Mouse (Mus musculus): ENCODE results near the gene Clec9a. TPM values are rescaled to one million over a fixed set of nuclear protein-coding genes. Genes with fewer than 3 reads are reported as not detected.

Gene Clec9a
- total and polyA plus RNA-seq, 3 experiments = not detected

- no peak overlapping the region for H3K9ac ChIP-seq (ENCODE audit: control insufficient read depth, low read depth, low read length, poor library complexity, severe bottlenecking)
- no peak for TF ChIP-seq ZC3H11A (IDR thresholded peaks at IDR 0.05; ENCODE audit: low read depth, low read length)
- TF ChIP-seq ETS1 (IDR thresholded peaks at IDR 0.05; ENCODE audit: low read depth, low read length) = no peak
- no peak for TF ChIP-seq E2F4 (IDR thresholded peaks at IDR 0.05; ENCODE audit: borderline replicate concordance, low read depth, low read length)
- TF ChIP-seq EP300 (IDR thresholded peaks at IDR 0.05; ENCODE audit: low read depth in 1 of 2, low read length in 2 of 2) = no peak
- TF ChIP-seq MEF2A (IDR thresholded peaks at IDR 0.05; ENCODE audit: extremely low read depth, insufficient replicate concordance, low read depth, low read length, poor library complexity, severe bottlenecking) = no peak
- TF ChIP-seq MAZ (IDR thresholded peaks at IDR 0.05; ENCODE audit: low read depth, low read length) = no peak
- TF ChIP-seq POLR2AphosphoS5 (IDR thresholded peaks at IDR 0.05; ENCODE audit: borderline replicate concordance, low read depth, low read length) = no peak
- TF ChIP-seq CTCF (IDR thresholded peaks at IDR 0.05 in 2 of 3, conservative IDR thresholded peaks at IDR 0.05 in 1 of 3; ENCODE audit: control insufficient read depth in 1 of 3, insufficient read depth in 1 of 3, low read depth in 2 of 3, low read length in 3 of 3, poor library complexity in 1 of 3, severe bottlenecking in 1 of 3) = no peak
- no peak for TF ChIP-seq CHD1 (IDR thresholded peaks at IDR 0.05; ENCODE audit: low read depth, low read length)
- no peak for TF ChIP-seq ZKSCAN1 (IDR thresholded peaks at IDR 0.05; ENCODE audit: low read depth, low read length)
- TF ChIP-seq TCF12 (IDR thresholded peaks at IDR 0.05; ENCODE audit: low read depth, low read length) = no peak
- no peak for TF ChIP-seq USF2 (IDR thresholded peaks at IDR 0.05; ENCODE audit: borderline replicate concordance in 1 of 2, insufficient read depth in 1 of 2, low read depth in 1 of 2, low read length in 2 of 2)
- H3K36me3 ChIP-seq (ENCODE audit: control insufficient read depth in 1 of 2, insufficient read depth in 2 of 2, low read length in 2 of 2) = no peaks in the 10 kb centered on the region
- DNase-seq (ENCODE audit: low read depth, low spot score) = no peak
- no peaks in the 10 kb centered on the region for H3K9me3 ChIP-seq (replicated peaks; ENCODE audit: insufficient read depth, low read length)
- H3K4me3 ChIP-seq (ENCODE audit: control insufficient read depth in 1 of 2, insufficient read depth in 1 of 2, low read depth in 2 of 2, low read length in 2 of 2) = no peak overlapping the region
- H3K27me3 ChIP-seq (ENCODE audit: control insufficient read depth in 1 of 2, insufficient read depth in 2 of 2, low read length in 2 of 2) = no peaks in the 10 kb centered on the region; a peak in 1 of 4 replicates
- H3K79me2 ChIP-seq (ENCODE audit: control insufficient read depth, insufficient read depth, low read length, poor library complexity) = no peaks in the 10 kb centered on the region
- H3K4me1 ChIP-seq (ENCODE audit: control insufficient read depth in 1 of 2, insufficient read depth in 2 of 2, low read length in 2 of 2) = no peaks in the 10 kb centered on the region
- H3K27ac ChIP-seq (ENCODE audit: control insufficient read depth, low read depth, low read length) = no peak overlapping the region
Observed at GRCm38 (mm10) chr6:129363942-129364341, 44.7 kb upstream of the Clec9a start.

GRCm38 (mm10) chr6:129365959-129366359 lies 42.7 kb upstream of the Clec9a start:
- no peak overlapping the region for H3K9ac ChIP-seq (ENCODE audit: control insufficient read depth, low read depth, low read length, poor library complexity, severe bottlenecking)
- no peaks in the 10 kb centered on the region for H3K79me2 ChIP-seq (ENCODE audit: control insufficient read depth, insufficient read depth, low read length, poor library complexity)
- H3K4me3 ChIP-seq (ENCODE audit: control insufficient read depth in 1 of 2, insufficient read depth in 1 of 2, low read depth in 2 of 2, low read length in 2 of 2) = no peak overlapping the region
- peaks cover 0 to 3% of the 10 kb centered on the region in 2 experiments; a peak in 3 of 4 replicates for H3K27me3 ChIP-seq (ENCODE audit: control insufficient read depth in 1 of 2, insufficient read depth in 2 of 2, low read length in 2 of 2)
- H3K4me1 ChIP-seq (ENCODE audit: control insufficient read depth in 1 of 2, insufficient read depth in 2 of 2, low read length in 2 of 2) = no peaks in the 10 kb centered on the region
- H3K27ac ChIP-seq (ENCODE audit: control insufficient read depth, low read depth, low read length) = no peak overlapping the region
- DNase-seq (ENCODE audit: low read depth, low spot score) = peak; percentile 74
- no peaks in the 10 kb centered on the region for H3K9me3 ChIP-seq (replicated peaks; ENCODE audit: insufficient read depth, low read length)
- H3K36me3 ChIP-seq (ENCODE audit: control insufficient read depth in 1 of 2, insufficient read depth in 2 of 2, low read length in 2 of 2) = no peaks in the 10 kb centered on the region
- no peak for TF ChIP-seq USF1 (IDR thresholded peaks at IDR 0.05; ENCODE audit: low read depth, low read length)
- no peak for TF ChIP-seq NELFE (IDR thresholded peaks at IDR 0.05; ENCODE audit: low read depth, low read length)
- no peak for TF ChIP-seq GATA1 (IDR thresholded peaks at IDR 0.05; ENCODE audit: low read depth, low read length)
- no peak for TF ChIP-seq POLR2AphosphoS5 (IDR thresholded peaks at IDR 0.05; ENCODE audit: borderline replicate concordance, low read depth, low read length)
- no peak for TF ChIP-seq GABPA (IDR thresholded peaks at IDR 0.05; ENCODE audit: low read depth, low read length)
- TF ChIP-seq ZMIZ1 (IDR thresholded peaks at IDR 0.05; ENCODE audit: low read depth, low read length) = no peak
- TF ChIP-seq MAFK (IDR thresholded peaks at IDR 0.05; ENCODE audit: borderline replicate concordance, low read depth, low read length) = no peak
- no peak for TF ChIP-seq KAT2A (conservative IDR thresholded peaks at IDR 0.05; ENCODE audit: low read depth, low read length)
- TF ChIP-seq ZNF384 (IDR thresholded peaks at IDR 0.05; ENCODE audit: low read depth, low read length) = no peak
- no peak for TF ChIP-seq UBTF (IDR thresholded peaks at IDR 0.05; ENCODE audit: borderline replicate concordance, insufficient read depth, low read depth, low read length)
- no peak for TF ChIP-seq POLR2AphosphoS2 (IDR thresholded peaks at IDR 0.05; ENCODE audit: low read length)
- no peak for TF ChIP-seq CHD2 (IDR thresholded peaks at IDR 0.05; ENCODE audit: low read length)
- TF ChIP-seq MYB (IDR thresholded peaks at IDR 0.05; ENCODE audit: low read depth, low read length) = no peak
- TF ChIP-seq USF2 (IDR thresholded peaks at IDR 0.05; ENCODE audit: borderline replicate concordance in 1 of 2, insufficient read depth in 1 of 2, low read depth in 1 of 2, low read length in 2 of 2) = no peak
- TF ChIP-seq CTCF (IDR thresholded peaks at IDR 0.05 in 2 of 3, conservative IDR thresholded peaks at IDR 0.05 in 1 of 3; ENCODE audit: control insufficient read depth in 1 of 3, insufficient read depth in 1 of 3, low read depth in 2 of 3, low read length in 3 of 3, poor library complexity in 1 of 3, severe bottlenecking in 1 of 3) = peak; percentile 64 to 95 (median 84)
- no peak for TF ChIP-seq MYC (IDR thresholded peaks at IDR 0.05; ENCODE audit: low read depth, low read length)
- TF ChIP-seq ZC3H11A (IDR thresholded peaks at IDR 0.05; ENCODE audit: low read depth, low read length) = peak; percentile 86
- no peak for TF ChIP-seq POLR2A (IDR thresholded peaks at IDR 0.05; ENCODE audit: control insufficient read depth in 1 of 2, insufficient read depth in 1 of 2, low read depth in 1 of 2, low read length in 2 of 2, poor library complexity in 1 of 2)
- TF ChIP-seq CHD1 (IDR thresholded peaks at IDR 0.05; ENCODE audit: low read depth, low read length) = no peak
- peak; percentile 87 for TF ChIP-seq SMC3 (IDR thresholded peaks at IDR 0.05; ENCODE audit: low read depth, low read length)
- no peak for TF ChIP-seq EP300 (IDR thresholded peaks at IDR 0.05; ENCODE audit: low read depth in 1 of 2, low read length in 2 of 2)
- TF ChIP-seq RAD21 (IDR thresholded peaks at IDR 0.05; ENCODE audit: low read depth, low read length) = peak; percentile 94
- TF ChIP-seq MAZ (IDR thresholded peaks at IDR 0.05; ENCODE audit: low read depth, low read length) = no peak
- TF ChIP-seq TAL1 (IDR thresholded peaks at IDR 0.05; ENCODE audit: low read length) = no peak
- no peak for TF ChIP-seq RCOR1 (IDR thresholded peaks at IDR 0.05; ENCODE audit: low read depth, low read length)
